Comparison of ENCODE assay signal across 14 mouse cellular contexts in the genomic region with DNA sequence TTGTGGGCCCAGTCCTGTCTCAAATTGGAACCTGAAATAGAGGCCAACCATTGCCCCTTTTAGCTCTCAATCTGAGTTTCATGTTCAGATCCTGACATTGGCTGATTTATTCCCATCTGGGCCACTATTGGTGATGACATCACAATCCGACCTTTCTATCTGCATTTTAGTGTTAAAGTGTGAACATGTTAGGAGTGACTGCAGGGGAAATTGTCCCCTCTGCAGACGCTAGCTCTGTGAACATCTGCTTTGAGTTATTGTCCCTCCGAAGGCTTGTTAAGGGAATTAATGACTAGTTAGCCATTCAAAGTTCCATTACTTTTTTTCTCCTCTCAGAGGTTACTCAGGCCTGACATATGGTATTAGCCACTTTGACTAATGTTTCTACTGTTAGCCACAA.
"Had no signal": no experiment of that assay in that cellular context is flagged by ENCODE, and none has a peak within 500 bp of the region (broad histone marks: within the 10 kb centered on the region; RNA-seq: fewer than 3 reads in every experiment).

No protein-coding gene starts in this region.

- DNase-seq: kidney, adult 2 months; kidney, postnatal 14 days; lung, adult 2 months; lung, postnatal 36 days; right cerebral cortex, postnatal 14 days; thymus, adult 2 months; thymus, postnatal 25 days had no signal

- H3K4me1 ChIP-seq: kidney, embryonic 15.5 days; stomach, embryonic 15.5 days had no signal

- H3K4me3 ChIP-seq: kidney, embryonic 15.5 days; limb, embryonic 13.5 days; midbrain, embryonic 15.5 days; stomach, embryonic 15.5 days had no signal

- H3K27ac ChIP-seq: kidney, embryonic 15.5 days; limb, embryonic 13.5 days; liver, embryonic 14.5 days; midbrain, embryonic 15.5 days; stomach, embryonic 15.5 days had no signal

- H3K27me3 ChIP-seq: kidney, embryonic 15.5 days; limb, embryonic 13.5 days; midbrain, embryonic 15.5 days; stomach, embryonic 15.5 days had no signal

- ATAC-seq: lung, postnatal 0 days; midbrain, embryonic 15.5 days had no signal

- H3K9me3 ChIP-seq: kidney, embryonic 15.5 days; limb, embryonic 13.5 days; midbrain, embryonic 15.5 days; stomach, embryonic 15.5 days had no signal

- H3K36me3 ChIP-seq: kidney, embryonic 15.5 days; limb, embryonic 13.5 days; midbrain, embryonic 15.5 days; stomach, embryonic 15.5 days had no signal

- H3K4me2 ChIP-seq: kidney, embryonic 15.5 days; limb, embryonic 13.5 days; midbrain, embryonic 11.5 days; midbrain, embryonic 15.5 days; stomach, embryonic 15.5 days had no signal

- H3K9ac ChIP-seq: kidney, embryonic 15.5 days; limb, embryonic 13.5 days; liver, embryonic 14.5 days; midbrain, embryonic 15.5 days; stomach, embryonic 15.5 days had no signal
